Mouse (Mus musculus) fat pad, adult 2 months (tissue): ENCODE measurements around the gene Stk10.
A peak's percentile ranks its signal among the peaks of the same experiment; 100 is the strongest.
"Not testable (repeated sequence)": the region's sequence is repeated elsewhere in the genome, so short reads cannot be mapped to it uniquely, and the experiment has no call there.

ENCODE experiments used
- DNase-seq: peaks from one replicate; pipeline ENCODE4 v3.0.0-alpha.2; 2011; ENCODE audit warnings: low read depth, low spot score; ENCODE audit errors: extremely low read depth

Gene Stk10

GRCm38 (mm10) chr11:32532765-32533481, at the start of gene Stk10:
Gene Stk10, plus strand, starts transcription at chr11:32533305.
- no peak for DNase-seq

- DNase-seq, result no peak
Observed at GRCm38 (mm10) chr11:32485290-32485689, 47.8 kb upstream of the Stk10 start.

- no peak for DNase-seq
Observed at GRCm38 (mm10) chr11:32486621-32487020, 46.5 kb upstream of the Stk10 start.

GRCm38 (mm10) chr11:32487501-32487900, 45.6 kb upstream of the Stk10 start:
- DNase-seq, result no peak

- DNase-seq, result no peak
Observed at GRCm38 (mm10) chr11:32488344-32488743, 44.8 kb upstream of the Stk10 start.

- DNase-seq, result no peak
Observed at GRCm38 (mm10) chr11:32488808-32489670, 44.1 kb upstream of the Stk10 start.

GRCm38 (mm10) chr11:32491079-32491478, 42.0 kb upstream of the Stk10 start:
- DNase-seq, result no peak

GRCm38 (mm10) chr11:32493312-32493711, 39.8 kb upstream of the Stk10 start:
- no peak for DNase-seq

GRCm38 (mm10) chr11:32495283-32495682, 37.8 kb upstream of the Stk10 start:
- DNase-seq, result no peak

- no peak for DNase-seq
Observed at GRCm38 (mm10) chr11:32498757-32499535, 34.2 kb upstream of the Stk10 start.

- DNase-seq, result no peak
Observed at GRCm38 (mm10) chr11:32499931-32500330, 33.2 kb upstream of the Stk10 start.

GRCm38 (mm10) chr11:32503711-32504110, 29.4 kb upstream of the Stk10 start:
- no peak for DNase-seq

- peak; percentile 46 for DNase-seq
Observed at GRCm38 (mm10) chr11:32505091-32505739, 27.9 kb upstream of the Stk10 start.

- DNase-seq, result no peak
Observed at GRCm38 (mm10) chr11:32510930-32511329, 22.2 kb upstream of the Stk10 start.

GRCm38 (mm10) chr11:32514853-32515252, 18.3 kb upstream of the Stk10 start:
- DNase-seq, result not testable (repeated sequence)

GRCm38 (mm10) chr11:32516091-32516490, 17.0 kb upstream of the Stk10 start:
- no peak for DNase-seq

- no peak for DNase-seq
Observed at GRCm38 (mm10) chr11:32516916-32517712, 16.0 kb upstream of the Stk10 start.

- no peak for DNase-seq
Observed at GRCm38 (mm10) chr11:32518770-32519169, 14.3 kb upstream of the Stk10 start.

- DNase-seq, result no peak
Observed at GRCm38 (mm10) chr11:32519354-32519753, 13.8 kb upstream of the Stk10 start.

GRCm38 (mm10) chr11:32521246-32521645, 11.9 kb upstream of the Stk10 start:
- no peak for DNase-seq
